Mouse (Mus musculus) C2C12 (cell line): ENCODE data around the gene Rnf8. TPM values are rescaled to one million over a fixed set of nuclear protein-coding genes. Genes with fewer than 3 reads are reported as not detected.

Experiments
- H3K27me3 ChIP-seq: one replicate; pipeline ENCODE4 v1.6.1; 2011; ENCODE audit not compliant: control insufficient read depth, insufficient read depth, insufficient read length
- H3K36me3 ChIP-seq: one replicate; pipeline ENCODE4 v1.6.1; 2011; ENCODE audit not compliant: control insufficient read depth, insufficient read depth
- H3K4me3 ChIP-seq: one replicate; pipeline ENCODE4 v1.5.1; 2011; ENCODE audit warnings: mild to moderate bottlenecking, control low read depth; ENCODE audit not compliant: poor library complexity, insufficient read depth, severe bottlenecking
- H3K79me2 ChIP-seq: one replicate; pipeline ENCODE4 v1.6.1; 2011; ENCODE audit not compliant: control insufficient read depth, insufficient read depth
- H3K79me3 ChIP-seq: one replicate; pipeline ENCODE4 v1.6.1; 2011; ENCODE audit warnings: low read depth, control low read depth
- H3ac ChIP-seq: one replicate; pipeline ENCODE3; 2011; ENCODE audit warnings: low read depth; ENCODE audit not compliant: control insufficient read depth, insufficient read length
- CEBPB ChIP-seq: IDR thresholded peaks from one replicate; pipeline ENCODE4 v1.6.1; 2011; ENCODE audit warnings: low read depth, mild to moderate bottlenecking, control low read depth, moderate library complexity
- CTCF ChIP-seq: IDR thresholded peaks from one replicate; pipeline ENCODE4 v1.5.1; 2011; ENCODE audit not compliant: control insufficient read depth, insufficient read depth, insufficient read length
- FOSL1 ChIP-seq: IDR thresholded peaks from one replicate; pipeline ENCODE4 v1.8.0; 2011; ENCODE audit warnings: mild to moderate bottlenecking, low read length; ENCODE audit not compliant: poor library complexity, insufficient read depth, severe bottlenecking
- MAX ChIP-seq: IDR thresholded peaks from one replicate; pipeline ENCODE4 v1.6.1; 2011; ENCODE audit warnings: mild to moderate bottlenecking, control low read depth
- MYOD1 ChIP-seq: IDR thresholded peaks from one replicate; pipeline ENCODE4 v1.6.1; 2011; ENCODE audit warnings: low read depth; ENCODE audit not compliant: control insufficient read depth, insufficient read length
- MYOG ChIP-seq: IDR thresholded peaks from one replicate; pipeline ENCODE4 v1.6.1; 2011; ENCODE audit not compliant: control insufficient read depth, insufficient read length; ENCODE audit errors: extremely low read depth
- USF1 ChIP-seq: IDR thresholded peaks from one replicate; pipeline ENCODE4 v1.6.1; 2011; ENCODE audit warnings: low read depth, mild to moderate bottlenecking, control low read depth, moderate library complexity
- polyA plus RNA-seq: library from polyadenylated mRNA; unstranded; fragments of >200 nt; fragmentation: generic; extraction: Trizol; gene quantifications from one replicate; pipeline ENCODE4 v1.2.1, GENCODE M21; 2012; ENCODE audit warnings: missing spikeins

The Rnf8 gene
- polyA plus RNA-seq, 1 experiment = 22.7 TPM

DNA sequence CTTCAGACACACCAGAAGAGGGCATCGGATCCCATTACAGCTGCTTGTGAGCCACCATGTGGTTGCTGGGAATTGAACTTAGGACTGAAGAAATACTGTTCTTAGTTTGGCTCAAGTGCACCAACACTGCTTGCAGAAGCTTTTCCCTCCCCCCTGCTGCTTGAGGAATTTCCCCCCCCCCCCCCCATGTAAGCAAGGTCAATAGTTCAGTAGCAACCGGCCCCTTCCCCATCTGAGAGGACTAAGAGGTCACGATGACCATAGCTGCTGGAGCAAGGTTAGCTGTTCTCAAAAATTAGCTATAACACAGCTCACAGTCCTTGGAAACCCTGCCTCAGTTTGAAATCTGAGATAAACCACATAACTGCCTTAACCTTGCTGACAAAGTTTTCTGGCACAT lies 27.6 kb downstream of the Rnf8 start:
- Histone ChIP-seq H3K79me3 (no peaks in the 10 kb centered on the region), H3K79me2 (no peaks in the 10 kb centered on the region), H3K4me3 (no peak overlapping the region), H3K27me3 (no peaks in the 10 kb centered on the region), H3ac (no peak overlapping the region), H3K36me3 (peaks cover 38% of the 10 kb centered on the region)
- TF ChIP-seq CEBPB (no peak), MYOD1 (no peak), MYOG (no peak), MAX (no peak), CTCF (no peak), USF1 (no peak), FOSL1 (no peak)

DNA sequence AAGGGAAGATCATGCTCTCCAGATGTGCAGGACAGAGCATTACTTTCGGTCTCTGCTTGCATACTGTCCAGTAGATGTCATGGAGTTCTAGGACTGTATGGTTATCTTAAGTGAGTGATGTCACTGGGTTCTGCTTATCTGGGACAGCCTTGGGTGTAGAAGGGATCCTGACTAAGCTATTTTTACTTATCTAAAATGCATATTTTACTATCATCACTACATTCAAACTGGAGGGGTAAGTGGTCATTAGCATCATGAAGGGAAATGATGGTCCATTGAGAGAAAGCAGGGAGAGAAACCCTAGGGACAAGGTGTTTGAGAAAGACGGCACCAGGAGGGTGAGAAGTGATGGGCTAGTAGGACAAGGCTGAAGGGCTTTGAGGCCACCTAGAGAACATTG lies 43.7 kb downstream of the Rnf8 start:
- peaks cover 3% of the 10 kb centered on the region for H3K36me3 ChIP-seq
- H3K4me3 ChIP-seq = no peak overlapping the region
- H3K27me3 ChIP-seq = no peaks in the 10 kb centered on the region
- H3K79me3 ChIP-seq = peaks cover 13% of the 10 kb centered on the region
- TF ChIP-seq FOSL1 (no peak), MYOG (no peak), MYOD1 (no peak), CEBPB (no peak), USF1 (no peak), MAX (no peak)
- no peak overlapping the region for H3ac ChIP-seq
- peaks cover 27% of the 10 kb centered on the region for H3K79me2 ChIP-seq

DNA sequence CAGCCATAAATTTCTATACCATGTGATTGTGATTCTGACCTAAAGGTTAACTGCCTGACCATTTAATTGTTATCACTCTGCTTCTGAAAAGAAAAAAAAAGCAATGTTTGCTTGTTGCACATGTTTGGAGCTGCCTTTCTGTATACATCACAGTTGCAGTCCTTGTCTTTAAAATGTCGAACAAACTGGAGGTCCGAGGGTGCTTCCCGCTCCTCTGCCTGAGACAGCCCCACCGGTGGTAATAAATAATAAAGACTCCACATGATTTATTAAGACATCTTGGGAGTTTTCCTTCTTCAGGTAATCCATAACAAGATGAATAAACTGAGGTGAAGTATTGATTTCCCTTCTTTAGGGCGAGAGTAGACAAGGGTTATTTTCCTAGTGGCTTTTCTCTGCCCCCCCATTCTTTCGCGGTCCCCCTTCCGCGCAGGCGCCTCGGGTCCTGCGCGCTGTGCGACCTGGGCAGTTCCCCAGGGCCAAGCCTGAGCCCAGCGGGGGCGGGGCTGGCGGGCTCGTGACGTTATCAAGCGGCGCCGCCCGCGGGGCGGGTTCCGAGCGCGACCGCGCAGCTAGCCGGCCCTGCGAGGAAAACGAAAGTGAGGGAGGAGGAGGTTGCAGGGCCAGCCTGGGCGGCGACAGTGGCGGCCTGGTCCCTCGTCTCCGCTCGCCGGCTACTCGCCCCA lies 45.6 kb downstream of the Rnf8 start, which contains the start of gene Cmtr1:
TSS of gene Cmtr1 (plus strand) at position 520 of the 686 bp plus-strand sequence.
- Histone ChIP-seq H3K79me3 (peaks cover 13% of the 10 kb centered on the region), H3K4me3 (peak within 1 kb of the TSS; percentile 86), H3ac (peak within 1 kb of the TSS; percentile 76), H3K79me2 (peaks cover 41% of the 10 kb centered on the region), H3K27me3 (no peaks in the 10 kb centered on the region), H3K36me3 (peaks cover 22% of the 10 kb centered on the region)
- no peak for TF ChIP-seq MYOG
- peak; percentile 32 for TF ChIP-seq MAX
- TF ChIP-seq MYOD1 = no peak

DNA sequence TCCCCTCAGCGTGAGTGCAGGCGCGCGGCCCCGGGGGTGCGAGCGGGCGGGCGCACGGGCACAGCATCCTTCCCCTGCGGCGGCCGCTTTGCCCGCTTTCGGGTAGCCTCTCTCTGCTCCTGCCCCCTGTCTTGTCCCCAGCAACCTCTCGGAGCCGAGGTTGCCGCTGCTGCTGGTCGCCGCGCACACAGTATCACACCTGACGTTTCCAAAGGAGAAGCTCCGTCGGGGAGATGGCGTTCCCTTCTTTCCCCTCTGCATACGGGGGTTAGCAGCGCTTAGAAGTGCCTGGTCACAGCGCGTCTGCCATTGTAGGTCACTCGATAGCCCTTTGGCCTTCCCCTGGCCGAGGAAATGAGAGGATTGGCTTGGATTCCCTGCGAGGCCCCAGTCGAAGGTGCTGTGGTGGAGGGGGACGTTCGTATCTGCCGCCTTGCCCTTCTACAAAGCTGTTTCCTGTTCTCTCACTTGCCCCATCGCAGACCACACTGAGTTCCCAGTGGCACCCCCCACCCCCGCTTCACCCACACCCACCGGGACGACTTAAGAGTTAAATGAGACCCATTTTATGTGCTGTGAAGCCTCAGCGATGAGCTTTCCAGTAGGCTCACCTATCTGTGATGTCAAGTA lies 46.3 kb downstream of the Rnf8 start:
- no peaks in the 10 kb centered on the region for H3K27me3 ChIP-seq
- peaks cover 45% of the 10 kb centered on the region for H3K79me2 ChIP-seq
- H3K79me3 ChIP-seq = peaks cover 13% of the 10 kb centered on the region
- TF ChIP-seq MYOG = no peak
- no peak for TF ChIP-seq CEBPB
- TF ChIP-seq MAX = no peak
- no peak for TF ChIP-seq CTCF
- TF ChIP-seq MYOD1 = no peak
- no peak for TF ChIP-seq FOSL1
- no peak for TF ChIP-seq USF1
- H3K36me3 ChIP-seq = peaks cover 23% of the 10 kb centered on the region
- peak overlapping the region; percentile 76 for H3ac ChIP-seq
- peak overlapping the region; percentile 86 for H3K4me3 ChIP-seq

DNA sequence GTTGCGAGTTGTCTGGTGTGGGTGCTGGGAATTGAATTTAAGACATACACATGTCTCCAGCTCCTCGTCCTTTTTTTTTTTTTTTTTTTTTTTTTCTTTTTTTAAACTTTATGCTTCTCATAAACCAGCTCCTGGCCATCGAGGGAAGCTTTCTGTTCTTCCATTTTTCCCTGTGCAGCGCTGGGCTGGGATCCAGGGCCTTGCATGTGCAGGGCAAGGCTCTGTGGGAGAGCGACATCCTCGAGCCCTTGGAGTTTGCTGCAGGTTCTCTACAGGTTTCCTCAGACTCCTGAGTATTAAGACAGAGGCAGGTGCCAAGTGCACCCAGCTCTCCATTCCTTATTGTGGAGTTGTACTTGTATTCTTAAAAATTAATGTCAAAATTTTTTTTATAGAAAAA lies 47.6 kb downstream of the Rnf8 start:
- Histone ChIP-seq H3K79me3 (peaks cover 18% of the 10 kb centered on the region), H3ac (no peak overlapping the region), H3K36me3 (peaks cover 35% of the 10 kb centered on the region), H3K79me2 (peaks cover 51% of the 10 kb centered on the region), H3K27me3 (no peaks in the 10 kb centered on the region), H3K4me3 (no peak overlapping the region)
- TF ChIP-seq CEBPB (no peak), USF1 (no peak)
